ENCODE assay signal across 9 mouse cellular contexts in genomic region chr14:104027077-104027899, GRCm38 (mm10).
DNase-seq lines count a peak whose midpoint lies in the region; ATAC-seq lines count a peak whose summit lies in the region.
"Had no signal": no experiment of that assay in that cellular context is flagged by ENCODE, and none has a peak within 500 bp of the region (broad histone marks: within the 10 kb centered on the region; RNA-seq: fewer than 3 reads in every experiment).

No protein-coding gene starts in this region.

- 27% methylated on average over 17 of the region's 17 CpGs for WGBS in intestine, embryonic 16.5 days
- 20% methylated on average over 17 of the region's 17 CpGs for WGBS in midbrain, embryonic 15.5 days

- 0 out of 2 replicates have a peak overlapping the region, but pooled peaks have one; percentile 22 for H3K4me2 ChIP-seq in intestine, embryonic 16.5 days (ENCODE audit: low read depth, low read length)
- peak overlapping the region; percentile 20; the same call in 1 of the 2 replicates for H3K4me2 ChIP-seq in midbrain, embryonic 15.5 days

- H3K27ac ChIP-seq in intestine, embryonic 16.5 days (ENCODE audit: low read length), result peak overlapping the region; percentile 25; the same call in 1 of the 2 replicates
- no peak overlapping the region for H3K27ac ChIP-seq in midbrain, embryonic 15.5 days

- intact Hi-C loops in left cerebral cortex, postnatal 4 days (cut with DNase I), result no loop called here

- H3K27me3 ChIP-seq in intestine, embryonic 16.5 days (replicated peaks; ENCODE audit: control insufficient read depth, insufficient read depth, low read length), result no peaks in the 10 kb centered on the region
- H3K27me3 ChIP-seq in midbrain, embryonic 15.5 days (replicated peaks), result peaks cover 6% of the 10 kb centered on the region; the same call in 1 of the 2 replicates

- peaks cover 4% of the 10 kb centered on the region; the same call in 1 of the 2 replicates for H3K4me1 ChIP-seq in intestine, embryonic 16.5 days (ENCODE audit: control insufficient read depth, insufficient read depth, low read length)
- peaks cover 17% of the 10 kb centered on the region for H3K4me1 ChIP-seq in midbrain, embryonic 15.5 days

- no peaks in the 10 kb centered on the region for H3K9me3 ChIP-seq in intestine, embryonic 16.5 days (ENCODE audit: control insufficient read depth, low read length)
- no peaks in the 10 kb centered on the region for H3K9me3 ChIP-seq in midbrain, embryonic 15.5 days

- peak; percentile 50 for DNase-seq in thymus, postnatal 0 days (ENCODE audit: low spot score)
- no peak for DNase-seq in thymus, postnatal 36 days
- DNase-seq in embryo, embryonic 10 days (ENCODE audit: low spot score), result peak; percentile 73
- DNase-seq in heart, adult 18-20 months, result peak; percentile 65 to 68
- peak; percentile 31 for DNase-seq in left cerebral cortex, postnatal 4 days
- DNase-seq in testis, postnatal 14 days (ENCODE audit: low spot score), result peak; percentile 53

- H3K4me3 ChIP-seq in intestine, embryonic 16.5 days (ENCODE audit: low read length), result no peak overlapping the region
- H3K4me3 ChIP-seq in midbrain, embryonic 15.5 days, result no peak overlapping the region
- H3K4me3 ChIP-seq: myocyte had no signal

- peak; percentile 81 for ATAC-seq in intestine, embryonic 16.5 days
- ATAC-seq in midbrain, embryonic 15.5 days (replicated peaks), result peak; percentile 73

- H3K36me3 ChIP-seq in intestine, embryonic 16.5 days (ENCODE audit: control insufficient read depth, insufficient read depth, low read length), result no peaks in the 10 kb centered on the region
- no peaks in the 10 kb centered on the region for H3K36me3 ChIP-seq in midbrain, embryonic 15.5 days (replicated peaks)

- H3K9ac ChIP-seq in intestine, embryonic 16.5 days (ENCODE audit: low read depth, low read length), result no peak overlapping the region
- H3K9ac ChIP-seq in midbrain, embryonic 15.5 days, result no peak overlapping the region

Comparison
In these comparisons a context has a peak if more than half of its experiments do, and no peak if none do; other contexts are left out.
1. DNase-seq: peak in thymus, postnatal 0 days (single experiment), embryo, embryonic 10 days (single experiment), heart, adult 18-20 months (2 of 2), left cerebral cortex, postnatal 4 days (single experiment) and testis, postnatal 14 days (single experiment); none in thymus, postnatal 36 days (0 of 2).